ENCODE assay signal across 8 mouse cellular contexts in the genomic region with DNA sequence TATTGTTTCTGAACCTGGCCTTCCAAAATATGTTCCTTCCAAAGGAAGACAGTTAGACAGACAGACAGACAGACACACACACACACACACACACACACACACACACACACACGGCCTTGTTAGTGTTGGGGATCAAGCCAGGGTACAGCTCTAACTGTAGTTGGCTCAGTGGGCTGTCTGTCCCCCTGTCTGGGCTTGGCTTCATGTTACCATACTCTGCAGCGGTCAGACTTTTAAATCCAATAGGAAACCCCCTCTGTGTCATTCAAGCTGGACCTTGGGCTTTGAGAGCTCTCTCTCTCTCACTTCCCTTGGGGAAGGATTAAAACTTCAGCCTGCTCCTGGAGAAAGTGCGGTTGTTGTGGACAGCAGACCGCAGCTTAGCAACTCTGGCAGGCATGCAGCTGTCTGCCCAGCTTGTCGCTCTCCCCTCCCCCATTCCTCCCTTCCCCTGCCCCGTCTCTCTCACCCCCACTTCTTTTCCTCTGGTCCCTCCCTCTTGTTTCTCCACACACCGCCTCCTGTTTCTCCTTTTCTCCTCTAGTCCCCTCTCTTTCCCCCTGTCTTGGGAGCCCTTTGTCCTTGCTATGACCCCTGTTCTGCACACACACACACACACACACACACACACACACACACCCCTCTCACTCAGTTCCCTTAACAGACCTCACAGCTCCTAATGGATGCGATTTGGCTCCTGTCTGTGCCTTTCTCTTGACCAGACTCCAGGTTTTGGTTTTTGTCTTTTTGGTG. TPM values are rescaled to one million over a fixed set of nuclear protein-coding genes. Genes with fewer than 3 reads are reported as not detected.
A peak's percentile ranks its signal among the peaks of the same experiment; 100 is the strongest.
DNase-seq lines count a peak whose midpoint lies in the region; ATAC-seq and TF ChIP-seq lines count a peak whose summit lies in the region.

No protein-coding gene starts in this region.

- peak overlapping the region; percentile 63 for H3K9ac ChIP-seq in heart, adult 2 months (ENCODE audit: low read depth, low read length)
- H3K9ac ChIP-seq in kidney, postnatal 0 days (ENCODE audit: low read depth, low read length) = no peak overlapping the region

- no peaks in the 10 kb centered on the region for H3K27me3 ChIP-seq in heart, adult 2 months (ENCODE audit: control insufficient read depth, insufficient read depth, low read length)
- no peaks in the 10 kb centered on the region for H3K27me3 ChIP-seq in kidney, postnatal 0 days (ENCODE audit: insufficient read depth, low read length)
- H3K27me3 ChIP-seq in megakaryocyte, embryonic 14.5 days (replicated peaks) = no peaks in the 10 kb centered on the region

- peak; percentile 81; the same call in 1 of the 2 replicates for TF ChIP-seq EP300 in heart, adult 2 months (IDR thresholded peaks at IDR 0.05; ENCODE audit: insufficient read depth, low read depth, low read length)

- H3K79me2 ChIP-seq in heart, adult 2 months (replicated peaks; ENCODE audit: control insufficient read depth, insufficient read depth, low read length) = peaks cover 4% of the 10 kb centered on the region

- peak; percentile 75 for ATAC-seq in common myeloid progenitor, adult 5-6 weeks (replicated peaks; ENCODE audit: low read depth, poor library complexity, severe bottlenecking)
- ATAC-seq in kidney, postnatal 0 days (replicated peaks; ENCODE audit: low FRiP score, low read depth) = peak; percentile 70

- no peak overlapping the region for H3K4me3 ChIP-seq in heart, adult 2 months
- H3K4me3 ChIP-seq in kidney, postnatal 0 days (replicated peaks; ENCODE audit: low read depth, low read length) = no peak overlapping the region
- H3K4me3 ChIP-seq in megakaryocyte, embryonic 14.5 days (replicated peaks) = peak overlapping the region; percentile 84

- H3K4me2 ChIP-seq in kidney, postnatal 0 days (ENCODE audit: low read length) = peak overlapping the region; percentile 28

- H3K27ac ChIP-seq in heart, adult 2 months = peak overlapping the region; percentile 88
- H3K27ac ChIP-seq in kidney, postnatal 0 days = peak overlapping the region; percentile 78

- peak; percentile 50 for DNase-seq in ovary, postnatal 36 days (ENCODE audit: low spot score)
- DNase-seq in ovary, postnatal 10 days (ENCODE audit: low spot score) = no peak
- peak; percentile 67 to 81 for DNase-seq in heart, adult 2 months
- DNase-seq in kidney, postnatal 0 days (ENCODE audit: low spot score) = peak; percentile 95
- DNase-seq in testis, postnatal 10 days (ENCODE audit: low spot score) = peak; percentile 78
- DNase-seq in layer of hippocampus, adult 8-10 months (ENCODE audit: low spot score in 2 of 2) = no peak

- H3K36me3 ChIP-seq in heart, adult 2 months (ENCODE audit: control insufficient read depth, insufficient read depth, low read length) = peaks cover 14% of the 10 kb centered on the region
- H3K36me3 ChIP-seq in kidney, postnatal 0 days (ENCODE audit: insufficient read depth, low read length) = 0 out of 2 replicates have a peak, but pooled peaks cover 3% of the 10 kb centered on the region
- H3K36me3 ChIP-seq in megakaryocyte, embryonic 14.5 days (replicated peaks; ENCODE audit: low read length) = peaks cover 6% of the 10 kb centered on the region

- TF ChIP-seq POLR2A in heart, adult 2 months (IDR thresholded peaks at IDR 0.05; ENCODE audit: insufficient read depth, low read depth, low read length) = peak; percentile 48; the same call in 1 of the 2 replicates

- no peak for TF ChIP-seq CTCF in heart, adult 2 months (IDR thresholded peaks at IDR 0.05)
- TF ChIP-seq CTCF in kidney, postnatal 0 days (IDR thresholded peaks at IDR 0.05; ENCODE audit: low read depth) = no peak

- intact Hi-C loops in heart, adult 2 months (cut with DNase I) = loop anchor here (5.0 kb wide), 1 partner anchor 35 kb away; the partner anchor contains the start of gene Trak1

- no peaks in the 10 kb centered on the region for H3K9me3 ChIP-seq in kidney, postnatal 0 days (replicated peaks; ENCODE audit: low read length)
- H3K9me3 ChIP-seq in megakaryocyte, embryonic 14.5 days = peaks cover 4% of the 10 kb centered on the region

- H3K4me1 ChIP-seq in heart, adult 2 months (ENCODE audit: control insufficient read depth, insufficient read depth, low read length) = peaks cover 45% of the 10 kb centered on the region
- H3K4me1 ChIP-seq in kidney, postnatal 0 days (replicated peaks; ENCODE audit: insufficient read depth, low read length) = peaks cover 15% of the 10 kb centered on the region; the same call in 1 of the 2 replicates
- peaks cover 42% of the 10 kb centered on the region for H3K4me1 ChIP-seq in megakaryocyte, embryonic 14.5 days

- WGBS in heart, adult 2 months = 2% methylated on average over 8 of the region's 8 CpGs
- WGBS in kidney, postnatal 0 days = 2% methylated on average over 8 of the region's 8 CpGs

RNA-seq across cellular contexts. Expression of gene Trak1, which starts 34.8 kb away (rescaled TPM):
- total RNA-seq in common myeloid progenitor, adult 5-6 weeks (2017) = 25.4 and 32.3 TPM in 2 replicates
- total RNA-seq in heart, adult 2 months (2021) = 100 to 1,000 TPM; 276 to 302 TPM
- polyA plus RNA-seq in heart, adult 2 months (2012; rRNA removed) = 170 and 204 TPM in 2 replicates
- 11.6 and 13.0 TPM in 2 replicates for polyA plus RNA-seq in kidney, postnatal 0 days (2015; fragmentation: Nextera tagmentation; extraction: Ambion mirVana)
- polyA plus RNA-seq in megakaryocyte, embryonic 14.5 days (2012; ENCODE audit: insufficient read depth, low replicate concordance) = 5.1 and 9.7 TPM in 2 replicates
- 100 to 1,000 TPM; 201 to 260 (median 228) TPM for total RNA-seq in layer of hippocampus, adult 8-10 months (2022)

RNA-seq across cellular contexts. Expression of gene Ulk4, which starts 55.1 kb away (rescaled TPM):
- 4.0 and 6.4 TPM in 2 replicates for total RNA-seq in common myeloid progenitor, adult 5-6 weeks (2017)
- total RNA-seq in heart, adult 2 months (2021) = under 1 TPM; 0.18 to 0.30 TPM
- 0.47 and 2.3 TPM in 2 replicates for polyA plus RNA-seq in heart, adult 2 months (2012; rRNA removed)
- 135 and 136 TPM in 2 replicates for polyA plus RNA-seq in kidney, postnatal 0 days (2015; fragmentation: Nextera tagmentation; extraction: Ambion mirVana)
- polyA plus RNA-seq in megakaryocyte, embryonic 14.5 days (2012; ENCODE audit: insufficient read depth, low replicate concordance) = not detected in 2 replicates
- 10 to 100 TPM in 2 of 4 experiments, 1 to 10 TPM in 2; 7.9 to 10.8 (median 9.9) TPM for total RNA-seq in layer of hippocampus, adult 8-10 months (2022)

Comparison
In these comparisons a context has a peak if more than half of its experiments do, and no peak if none do; other contexts are left out.
1. DNase-seq: peak in ovary, postnatal 36 days (single experiment), heart, adult 2 months (2 of 2), kidney, postnatal 0 days (single experiment) and testis, postnatal 10 days (single experiment); none in ovary, postnatal 10 days (single experiment) and layer of hippocampus, adult 8-10 months (0 of 2).